Mouse (Mus musculus): ENCODE data around the gene Znhit3. TPM values are rescaled to one million over a fixed set of nuclear protein-coding genes. Genes with fewer than 3 reads are reported as not detected.

Gene Znhit3
- polyA plus RNA-seq, 1 experiment, result 44.7 TPM

GRCm38 (mm10) chr11:84871046-84871445 lies 45.1 kb downstream of the Znhit3 start:
- no peak for DNase-seq
- Histone ChIP-seq H3K27me3 (ENCODE audit: control insufficient read depth, insufficient read depth, low read length) (no peaks in the 10 kb centered on the region), H3K4me1 (ENCODE audit: control insufficient read depth, insufficient read depth, low read length) (peaks cover 2% of the 10 kb centered on the region; the same call in 1 of the 2 replicates), H3K27ac (ENCODE audit: insufficient read depth, low read length) (peak overlapping the region; percentile 62), H3K4me3 (replicated peaks; ENCODE audit: insufficient read depth, low read depth, low read length) (peak overlapping the region; percentile 95)
- TF ChIP-seq POLR2A (IDR thresholded peaks at IDR 0.05; ENCODE audit: borderline replicate concordance, insufficient read depth, low read length) (no peak), CTCF (IDR thresholded peaks at IDR 0.05; ENCODE audit: borderline replicate concordance, insufficient read depth, low read depth, low read length) (no peak)
- WGBS, result under 1% methylated on average over 10 of the region's 10 CpGs

DNA sequence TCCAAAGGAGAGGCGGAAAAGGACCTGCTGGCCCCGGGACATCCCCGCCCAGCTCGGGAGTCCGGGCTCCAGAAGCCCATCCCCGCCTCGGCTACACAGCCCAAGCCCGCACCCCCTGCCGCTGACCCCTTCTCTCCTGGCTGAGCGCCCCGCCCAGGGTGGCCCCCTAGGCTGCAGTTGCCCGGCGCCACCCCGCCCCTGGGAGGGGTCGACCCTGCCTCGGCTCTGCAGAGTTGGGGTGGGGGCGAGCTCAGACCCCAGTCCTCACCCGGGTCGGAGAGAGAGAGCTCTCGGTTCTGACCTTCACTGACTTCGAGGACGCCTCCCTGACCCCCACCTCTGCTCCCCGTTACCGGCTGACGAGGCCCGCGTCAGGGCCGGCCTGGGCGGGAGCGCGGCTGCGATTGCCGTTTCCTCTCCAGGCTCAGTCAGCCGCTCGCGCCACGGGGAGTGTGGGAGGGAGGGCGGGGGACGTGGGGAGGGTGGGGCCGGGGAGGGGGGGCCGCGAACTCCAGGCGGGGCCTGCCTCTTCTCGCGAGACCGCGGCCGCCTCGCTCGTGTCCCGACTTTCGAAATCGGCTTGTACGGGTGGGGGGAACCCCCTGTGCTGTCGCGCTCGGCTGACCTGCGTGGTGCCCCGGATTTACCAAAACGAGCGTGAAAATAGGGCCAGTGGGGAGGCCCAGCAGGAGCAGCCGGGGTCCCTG lies 45.7 kb downstream of the Znhit3 start, which contains the start of gene Ggnbp2:
TSS of gene Ggnbp2 (minus strand) at position 481 of the 707 bp plus-strand sequence.
- peak within 1 kb of the TSS; percentile 95 for H3K4me3 ChIP-seq (replicated peaks; ENCODE audit: insufficient read depth, low read depth, low read length)
- H3K27me3 ChIP-seq (ENCODE audit: control insufficient read depth, insufficient read depth, low read length), result no peaks in the 10 kb centered on the region
- TF ChIP-seq CTCF (IDR thresholded peaks at IDR 0.05; ENCODE audit: borderline replicate concordance, insufficient read depth, low read depth, low read length) (no peak), POLR2A (IDR thresholded peaks at IDR 0.05; ENCODE audit: borderline replicate concordance, insufficient read depth, low read length) (peak; percentile 83)
- H3K27ac ChIP-seq (ENCODE audit: insufficient read depth, low read length), result peak within 1 kb of the TSS; percentile 98
- DNase-seq, result peak; percentile 92 to 93
- 1% methylated on average over 54 of the region's 62 CpGs for WGBS
- H3K4me1 ChIP-seq (ENCODE audit: control insufficient read depth, insufficient read depth, low read length), result peaks cover 2% of the 10 kb centered on the region

- H3K27me3 ChIP-seq (ENCODE audit: control insufficient read depth, insufficient read depth, low read length), result no peaks in the 10 kb centered on the region
- TF ChIP-seq CTCF (IDR thresholded peaks at IDR 0.05; ENCODE audit: borderline replicate concordance, insufficient read depth, low read depth, low read length) (no peak), POLR2A (IDR thresholded peaks at IDR 0.05; ENCODE audit: borderline replicate concordance, insufficient read depth, low read length) (peak; percentile 46; the same call in 1 of the 2 replicates)
These were observed 46.5 kb downstream of the Znhit3 start for GRCm38 (mm10) chr11:84869537-84870232.

GRCm38 (mm10) chr11:84868786-84869259 lies 47.3 kb downstream of the Znhit3 start:
- Histone ChIP-seq H3K4me3 (replicated peaks; ENCODE audit: insufficient read depth, low read depth, low read length) (peak overlapping the region; percentile 79), H3K4me1 (ENCODE audit: control insufficient read depth, insufficient read depth, low read length) (peaks cover 2% of the 10 kb centered on the region), H3K27me3 (ENCODE audit: control insufficient read depth, insufficient read depth, low read length) (no peaks in the 10 kb centered on the region), H3K27ac (ENCODE audit: insufficient read depth, low read length) (no peak overlapping the region)
- DNase-seq, result no peak
- TF ChIP-seq CTCF (IDR thresholded peaks at IDR 0.05; ENCODE audit: borderline replicate concordance, insufficient read depth, low read depth, low read length), result no peak
- TF ChIP-seq POLR2A (IDR thresholded peaks at IDR 0.05; ENCODE audit: borderline replicate concordance, insufficient read depth, low read length), result no peak
- WGBS, result 10% methylated on average over 7 of the region's 7 CpGs

More at GRCm38 (mm10) chr11:84869537-84870232, 46.5 kb downstream of the Znhit3 start:
- under 1% methylated on average over 61 of the region's 61 CpGs for WGBS
- Histone ChIP-seq H3K27ac (ENCODE audit: insufficient read depth, low read length) (peak overlapping the region; percentile 75), H3K4me3 (replicated peaks; ENCODE audit: insufficient read depth, low read depth, low read length) (peak overlapping the region; percentile 79), H3K4me1 (ENCODE audit: control insufficient read depth, insufficient read depth, low read length) (peaks cover 2% of the 10 kb centered on the region)
- peak; percentile 89 to 91 for DNase-seq

DNA sequence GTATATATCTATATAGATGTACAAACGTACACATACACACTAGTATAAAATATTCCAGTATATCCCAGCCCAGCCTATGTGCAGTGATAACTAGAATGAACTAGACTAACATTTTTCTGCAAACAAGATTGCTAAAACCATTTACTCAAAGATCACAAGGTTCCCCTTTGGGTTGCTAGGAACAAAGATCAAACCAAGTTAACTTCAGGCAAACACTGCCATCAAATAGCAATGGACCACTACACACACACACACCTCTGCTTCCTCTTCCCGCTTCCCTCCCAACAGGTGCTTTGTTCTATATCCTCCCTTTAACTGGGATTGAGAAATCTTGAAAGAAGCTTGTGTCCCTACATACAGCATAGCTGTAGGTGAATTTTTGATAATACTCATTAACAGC lies 48.6 kb downstream of the Znhit3 start:
- 75% methylated on average over 2 of the region's 2 CpGs for WGBS
- no peaks in the 10 kb centered on the region for H3K27me3 ChIP-seq (ENCODE audit: control insufficient read depth, insufficient read depth, low read length)
- DNase-seq, result no peak
- no peak overlapping the region for H3K27ac ChIP-seq (ENCODE audit: insufficient read depth, low read length)
- TF ChIP-seq CTCF (IDR thresholded peaks at IDR 0.05; ENCODE audit: borderline replicate concordance, insufficient read depth, low read depth, low read length) (no peak), POLR2A (IDR thresholded peaks at IDR 0.05; ENCODE audit: borderline replicate concordance, insufficient read depth, low read length) (no peak)
- H3K4me3 ChIP-seq (replicated peaks; ENCODE audit: insufficient read depth, low read depth, low read length), result no peak overlapping the region
- peaks cover 2% of the 10 kb centered on the region for H3K4me1 ChIP-seq (ENCODE audit: control insufficient read depth, insufficient read depth, low read length)

DNA sequence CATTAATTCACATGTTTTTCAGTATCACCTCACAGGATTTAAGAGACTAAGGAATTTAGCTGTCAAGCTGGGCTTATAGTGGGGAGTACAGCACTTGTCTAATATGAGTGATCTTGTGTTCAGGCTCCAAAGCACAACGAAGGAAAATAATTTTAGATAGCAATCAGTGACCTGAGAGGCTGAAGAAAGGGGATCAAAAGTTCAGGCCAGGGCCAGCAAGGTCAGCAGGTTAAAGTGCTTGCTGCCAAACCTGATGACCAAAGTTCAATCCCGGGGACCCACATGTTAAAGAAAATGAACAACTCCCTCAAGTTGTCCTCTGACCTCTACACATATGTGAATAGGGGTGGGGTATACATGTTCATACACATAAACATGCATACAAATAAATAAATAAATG lies 50.9 kb downstream of the Znhit3 start:
- no peak for TF ChIP-seq CTCF (IDR thresholded peaks at IDR 0.05; ENCODE audit: borderline replicate concordance, insufficient read depth, low read depth, low read length)
- no peak for TF ChIP-seq POLR2A (IDR thresholded peaks at IDR 0.05; ENCODE audit: borderline replicate concordance, insufficient read depth, low read length)
- H3K4me3 ChIP-seq (replicated peaks; ENCODE audit: insufficient read depth, low read depth, low read length), result no peak overlapping the region
- H3K4me1 ChIP-seq (ENCODE audit: control insufficient read depth, insufficient read depth, low read length), result peaks cover 2% of the 10 kb centered on the region
- no peak for DNase-seq
- WGBS, result 67% methylated on average over 2 of the region's 2 CpGs
- H3K27me3 ChIP-seq (ENCODE audit: control insufficient read depth, insufficient read depth, low read length), result no peaks in the 10 kb centered on the region
- no peak overlapping the region for H3K27ac ChIP-seq (ENCODE audit: insufficient read depth, low read length)

Other genes with a start within 250 kb of the Znhit3 start
- gene Mrm1, start 96.9 kb downstream of the Znhit3 start, polyA plus RNA-seq (2012; rRNA removed), result 16.5 and 44.6 TPM in 2 replicates
- 33.6 and 37.4 TPM in 2 replicates for gene Dhrs11, start 87.4 kb downstream of the Znhit3 start, polyA plus RNA-seq (2012; rRNA removed)
- 120 and 123 TPM in 2 replicates for gene Ggnbp2, start 45.5 kb downstream of the Znhit3 start, polyA plus RNA-seq (2012; rRNA removed)
- 13.2 and 15.3 TPM in 2 replicates for gene Myo19, start 36.2 kb downstream of the Znhit3 start, polyA plus RNA-seq (2012; rRNA removed)
- gene Pigw, start 36.1 kb downstream of the Znhit3 start, polyA plus RNA-seq (2012; rRNA removed), result 2.8 and 2.9 TPM in 2 replicates
- 187 and 208 TPM in 2 replicates for gene Car4, start 41.4 kb upstream of the Znhit3 start, polyA plus RNA-seq (2012; rRNA removed)
- gene Usp32, start 223.8 kb upstream of the Znhit3 start, polyA plus RNA-seq (2012; rRNA removed), result 41.4 and 44.4 TPM in 2 replicates

Measured in cerebellum, adult 2 months (tissue).